Mouse (Mus musculus) thymus, postnatal 0 days (tissue): ENCODE data around the gene Pink1. TPM values are rescaled to one million over a fixed set of nuclear protein-coding genes. Genes with fewer than 3 reads are reported as not detected.

Experiments
- DNase-seq: peaks from one replicate; pipeline ENCODE4 v3.0.0-alpha.2; 2015; ENCODE audit warnings: low spot score
- polyA plus RNA-seq: library from polyadenylated mRNA; unstranded; fragments of >200 nt; fragmentation: Nextera tagmentation; extraction: Ambion mirVana; gene quantifications from 2 replicates; pipeline ENCODE4 v1.2.1, GENCODE M21; 2015

The Pink1 gene
- polyA plus RNA-seq, 1 experiment from 2014 or later, result 98.4 TPM

GRCm38 (mm10) chr4:138313795-138314194 lies 12.3 kb downstream of the Pink1 start:
- no peak for DNase-seq

GRCm38 (mm10) chr4:138313021-138313420 lies 13.1 kb downstream of the Pink1 start:
- DNase-seq, result no peak

GRCm38 (mm10) chr4:138312105-138312504 lies 14.0 kb downstream of the Pink1 start:
- DNase-seq, result no peak

GRCm38 (mm10) chr4:138311595-138311994 lies 14.5 kb downstream of the Pink1 start:
- peak; percentile 43 for DNase-seq

GRCm38 (mm10) chr4:138310311-138310910 lies 15.7 kb downstream of the Pink1 start:
- no peak for DNase-seq

- no peak for DNase-seq
Measured at GRCm38 (mm10) chr4:138307739-138308138, 18.4 kb downstream of the Pink1 start.

GRCm38 (mm10) chr4:138307025-138307424 lies 19.1 kb downstream of the Pink1 start:
- DNase-seq, result no peak

- peak; percentile 97 for DNase-seq
Measured at GRCm38 (mm10) chr4:138304340-138305104, 21.6 kb downstream of the Pink1 start, which contains the start of gene Ddost. TSS of gene Ddost (plus strand) at chr4:138304730.

- no peak for DNase-seq
Measured at GRCm38 (mm10) chr4:138303742-138304141, 22.4 kb downstream of the Pink1 start.

- DNase-seq, result no peak
Measured at GRCm38 (mm10) chr4:138303011-138303410, 23.1 kb downstream of the Pink1 start.

GRCm38 (mm10) chr4:138301271-138301780 lies 24.8 kb downstream of the Pink1 start:
- no peak for DNase-seq

GRCm38 (mm10) chr4:138293949-138294550 lies 32.1 kb downstream of the Pink1 start:
- DNase-seq, result no peak

GRCm38 (mm10) chr4:138293261-138293948 lies 32.7 kb downstream of the Pink1 start:
- DNase-seq, result no peak

GRCm38 (mm10) chr4:138292028-138292427 lies 34.1 kb downstream of the Pink1 start:
- DNase-seq, result no peak

GRCm38 (mm10) chr4:138288691-138289090 lies 37.4 kb downstream of the Pink1 start:
- no peak for DNase-seq

- DNase-seq, result peak; percentile 57
Measured at GRCm38 (mm10) chr4:138286411-138286810, 39.7 kb downstream of the Pink1 start.

GRCm38 (mm10) chr4:138282834-138283233 lies 43.3 kb downstream of the Pink1 start:
- peak; percentile 90 for DNase-seq

- DNase-seq, result no peak
Measured at GRCm38 (mm10) chr4:138278346-138278745, 47.8 kb downstream of the Pink1 start.

GRCm38 (mm10) chr4:138272011-138272997 lies 53.8 kb downstream of the Pink1 start:
- no peak for DNase-seq

- DNase-seq, result no peak
Measured at GRCm38 (mm10) chr4:138267869-138268268, 58.2 kb downstream of the Pink1 start.
